Mouse (Mus musculus) heart, adult 2 months (tissue): Measurements from ENCODE around the gene Slirp. TPM values are rescaled to one million over a fixed set of nuclear protein-coding genes. Genes with fewer than 3 reads are reported as not detected.

Experiments used
- DNase-seq, 2 experiments: peaks; one replicate each; pipeline ENCODE4 v3.0.0; 2021
- H3K27ac ChIP-seq: fragments of 200-600 bp; 2 replicates; pipeline ENCODE4 v1.8.1; 2022
- H3K27me3 ChIP-seq: fragments of 200-500 bp; 2 replicates; pipeline ENCODE4 v1.6.1; 2012; ENCODE audit warnings: mild to moderate bottlenecking, low read length, inconsistent platforms, mixed read lengths; ENCODE audit not compliant: control insufficient read depth, insufficient read depth
- H3K36me3 ChIP-seq: fragments of 200-500 bp; 2 replicates; pipeline ENCODE4 v1.6.1; 2012; ENCODE audit warnings: low read length, inconsistent platforms; ENCODE audit not compliant: control insufficient read depth, insufficient read depth
- H3K4me1 ChIP-seq: fragments of 200-500 bp; 2 replicates; pipeline ENCODE4 v1.6.1; 2011; ENCODE audit warnings: low read length; ENCODE audit not compliant: control insufficient read depth, insufficient read depth
- H3K4me3 ChIP-seq: fragments of 200-600 bp; 2 replicates; pipeline ENCODE4 v1.8.1; 2022
- H3K79me2 ChIP-seq: fragments of 200-500 bp; replicated peaks from 2 replicates; pipeline ENCODE4 v1.6.1; 2012; ENCODE audit warnings: mild to moderate bottlenecking, inconsistent platforms, low read length, moderate library complexity, mixed read lengths; ENCODE audit not compliant: control insufficient read depth, insufficient read depth
- H3K9ac ChIP-seq: fragments of 200-500 bp; 2 replicates; pipeline ENCODE4 v1.6.1; 2012; ENCODE audit warnings: low read depth, mild to moderate bottlenecking, control low read depth, inconsistent platforms, low read length, mixed read lengths
- CTCF ChIP-seq: fragments of 200-600 bp; IDR thresholded peaks from 2 replicates; pipeline ENCODE4 v1.8.1; 2022; ENCODE audit warnings: antibody characterized with exemption, mild to moderate bottlenecking, moderate library complexity
- EP300 ChIP-seq: fragments of 200-500 bp; IDR thresholded peaks from 2 replicates; pipeline ENCODE4 v1.6.1; 2011; ENCODE audit warnings: low read depth, low read length, control low read depth; ENCODE audit not compliant: insufficient read depth
- POLR2A ChIP-seq: fragments of 200-500 bp; IDR thresholded peaks from 2 replicates; pipeline ENCODE4 v1.6.1; 2011; ENCODE audit warnings: mild to moderate bottlenecking, low read depth, low read length, control low read depth; ENCODE audit not compliant: insufficient read depth
- WGBS: fragments of 180-500 bp; shearing (Covaris S2); methylation state at CpG from one replicate; pipeline ENCODE4 v1.1.7; 2018; 5-methylcytosine and 5-hydroxymethylcytosine counted together
- intact Hi-C: fragments of 180-260 bp; cut with DNase I; formaldehyde crosslinking; loops from one replicate; pipeline ENCODE4 v1.15.1; 2025
- polyA plus RNA-seq: library from polyadenylated mRNA; depleted of rRNA; stranded (reverse); fragments of >200 nt; gene quantifications from 2 replicates; pipeline ENCODE4 v1.2.3, GENCODE M21; 2012
- total RNA-seq, 2 experiments: library from RNA; stranded (reverse); gene quantifications; 2 replicates each; pipeline ENCODE4 v1.2.3; 2021

Gene Slirp
- total and polyA plus RNA-seq, 3 experiments, result 32.1 to 173 (median 169) TPM

DNA sequence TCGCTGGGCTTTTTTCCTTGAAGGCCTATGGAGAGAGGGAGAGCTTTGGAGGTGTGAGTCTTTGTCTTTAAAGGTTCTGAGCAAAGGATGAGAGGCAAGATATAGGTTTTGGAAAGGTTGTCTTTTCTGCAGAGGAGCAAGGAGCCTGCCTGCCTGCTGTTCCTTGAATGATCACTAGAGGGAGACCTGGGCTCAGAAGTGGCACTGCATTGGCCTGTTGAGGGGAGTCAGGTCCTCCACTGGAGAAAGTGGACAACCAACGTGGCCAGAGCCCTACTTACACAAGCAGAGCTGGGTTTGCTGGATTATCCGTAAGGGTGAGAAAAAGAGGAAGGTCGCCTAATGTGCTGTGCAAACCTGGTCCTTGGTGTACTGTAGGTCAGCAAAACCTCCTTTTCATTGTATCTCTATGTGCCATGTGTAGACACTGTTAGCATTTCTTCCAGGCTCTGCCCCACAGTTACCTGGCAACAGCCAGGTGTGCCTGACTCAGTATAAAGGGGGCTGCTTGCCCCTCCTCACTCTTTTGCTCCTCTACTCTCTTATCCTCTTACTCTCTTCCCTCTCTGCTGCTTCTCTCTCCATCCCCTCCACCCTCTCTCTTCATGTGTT, 30.4 kb upstream of the Slirp start:
- Histone ChIP-seq H3K27ac (no peak overlapping the region), H3K36me3 (no peaks in the 10 kb centered on the region), H3K4me1 (peaks cover 2% of the 10 kb centered on the region), H3K4me3 (no peak overlapping the region), H3K9ac (no peak overlapping the region), H3K79me2 (no peaks in the 10 kb centered on the region), H3K27me3 (no peaks in the 10 kb centered on the region)
- TF ChIP-seq EP300 (no peak), POLR2A (no peak), CTCF (0 out of 2 replicates have a peak, but pooled peaks have one; percentile 100)
- WGBS, result 25% methylated on average over 4 of the region's 4 CpGs
- DNase-seq, result peak; percentile 68 to 79
- intact Hi-C loops, result loop anchor here (5.0 kb wide), 1 partner anchor 146 kb away; the partner anchor contains the start of genes Ahsa1 and Vipas39

DNA sequence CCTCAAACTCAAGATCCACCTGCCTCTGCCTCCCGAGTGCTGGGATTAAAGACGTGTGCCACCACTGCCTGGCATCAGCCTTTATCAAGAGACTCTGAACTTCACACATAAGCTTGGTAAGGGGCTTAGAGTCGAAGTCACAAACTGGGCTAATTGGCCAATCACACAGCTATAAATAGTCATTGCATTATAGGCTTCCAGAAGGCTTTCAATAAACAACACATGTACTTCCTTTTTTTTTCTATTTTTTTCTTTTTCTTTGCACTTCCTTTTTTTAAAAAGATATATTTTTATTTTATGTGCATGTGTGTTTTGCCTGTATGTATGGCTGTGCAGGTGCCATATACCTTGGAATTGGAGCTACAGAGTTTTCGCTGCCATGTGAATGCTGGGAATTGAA, 28.3 kb upstream of the Slirp start:
- Histone ChIP-seq H3K27ac (no peak overlapping the region), H3K27me3 (no peaks in the 10 kb centered on the region), H3K4me3 (no peak overlapping the region), H3K4me1 (peaks cover 1% of the 10 kb centered on the region; the same call in 1 of the 2 replicates), H3K79me2 (no peaks in the 10 kb centered on the region), H3K36me3 (no peaks in the 10 kb centered on the region), H3K9ac (no peak overlapping the region)
- DNase-seq, result no peak
- TF ChIP-seq POLR2A (no peak), CTCF (no peak), EP300 (no peak)
- WGBS, result 68% methylated on average over 4 of the region's 4 CpGs
- intact Hi-C loops, result no loop called here

- Histone ChIP-seq H3K36me3 (no peaks in the 10 kb centered on the region), H3K4me1 (peaks cover 1% of the 10 kb centered on the region; the same call in 1 of the 2 replicates), H3K9ac (no peak overlapping the region), H3K4me3 (no peak overlapping the region), H3K27me3 (no peaks in the 10 kb centered on the region), H3K79me2 (no peaks in the 10 kb centered on the region), H3K27ac (no peak overlapping the region)
- WGBS, result 17% methylated on average over 7 of the region's 7 CpGs
- peak; percentile 60 to 62 for DNase-seq
- intact Hi-C loops, result loop anchor here (2.0 kb wide), 1 partner anchor 72 kb away; no protein-coding TSS in a partner anchor
- TF ChIP-seq CTCF (peak; percentile 89), POLR2A (no peak), EP300 (peak; percentile 80; the same call in 1 of the 2 replicates)
These were observed 27.0 kb upstream of the Slirp start for GRCm38 (mm10) chr12:87416690-87417089.

GRCm38 (mm10) chr12:87418921-87419320, 24.8 kb upstream of the Slirp start:
- no peak for DNase-seq
- intact Hi-C loops, result no loop called here

DNA sequence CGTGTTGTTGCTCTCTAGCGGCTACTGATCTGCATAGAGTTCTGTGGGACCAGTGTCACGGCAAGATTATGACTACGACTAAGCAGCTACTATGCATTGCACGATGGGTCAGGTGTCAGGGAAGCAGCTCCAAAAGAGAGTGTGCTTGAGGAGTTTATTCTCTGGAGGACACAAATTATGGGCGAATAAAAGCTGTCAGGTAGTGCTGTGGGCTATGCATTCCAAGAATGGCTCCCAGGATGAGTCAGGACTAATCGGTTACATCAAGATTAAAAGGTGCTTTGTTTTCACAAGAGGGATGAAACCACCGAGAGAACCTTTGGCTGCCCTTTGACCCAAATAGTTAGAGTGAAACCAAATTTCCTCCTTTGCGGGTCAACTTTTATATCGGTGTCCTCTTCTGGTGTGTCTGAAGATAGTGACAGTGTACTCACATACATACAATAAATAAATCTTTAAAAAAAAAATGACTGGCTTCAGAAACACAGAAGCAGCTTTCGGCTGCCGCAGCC, 23.7 kb upstream of the Slirp start:
- H3K4me1 ChIP-seq, result peaks cover 1% of the 10 kb centered on the region; the same call in 1 of the 2 replicates
- intact Hi-C loops, result no loop called here
- TF ChIP-seq CTCF (no peak), POLR2A (no peak), EP300 (no peak)

More at GRCm38 (mm10) chr12:87418921-87419320, 24.8 kb upstream of the Slirp start:
- H3K4me1 ChIP-seq, result peaks cover 1% of the 10 kb centered on the region; the same call in 1 of the 2 replicates
- TF ChIP-seq EP300 (no peak), CTCF (no peak), POLR2A (no peak)
- H3K4me3 ChIP-seq, result no peak overlapping the region
- no peaks in the 10 kb centered on the region for H3K79me2 ChIP-seq
- no peak overlapping the region for H3K27ac ChIP-seq
- H3K9ac ChIP-seq, result no peak overlapping the region
- 83% methylated on average over 5 of the region's 5 CpGs for WGBS
- no peaks in the 10 kb centered on the region for H3K36me3 ChIP-seq
- no peaks in the 10 kb centered on the region for H3K27me3 ChIP-seq

More for the DNA sequence above, 23.7 kb upstream of the Slirp start:
- H3K9ac ChIP-seq, result no peak overlapping the region
- 65% methylated on average over 12 of the region's 12 CpGs for WGBS
- no peaks in the 10 kb centered on the region for H3K36me3 ChIP-seq
- no peak overlapping the region for H3K4me3 ChIP-seq
- H3K27ac ChIP-seq, result no peak overlapping the region
- no peaks in the 10 kb centered on the region for H3K27me3 ChIP-seq
- no peaks in the 10 kb centered on the region for H3K79me2 ChIP-seq
- no peak for DNase-seq
